Mouse (Mus musculus) midbrain, postnatal 0 days (tissue): Measurements from ENCODE around the gene Ptger4. TPM values are rescaled to one million over a fixed set of nuclear protein-coding genes. Genes with fewer than 3 reads are reported as not detected.

ENCODE experiments used
- ATAC-seq: fragments of 200-750 bp; cut with Nextera tagmentation; 2 replicates; pipeline ENCODE4 v1.8.0; 2017; ENCODE audit warnings: moderate number of reproducible peaks, mild to moderate bottlenecking, moderate TSS enrichment, moderate library complexity; ENCODE audit not compliant: low FRiP score
- DNase-seq: peaks from one replicate; pipeline ENCODE4 v3.0.0-alpha.2; 2015; ENCODE audit warnings: low spot score
- H3K27ac ChIP-seq: fragments of 300-500 bp; sonication (generic); 2 replicates; pipeline ENCODE4 v1.5.1; 2014; ENCODE audit warnings: low read depth, mild to moderate bottlenecking, low read length, mixed read lengths
- H3K27me3 ChIP-seq: fragments of 300-500 bp; sonication (generic); 2 replicates; pipeline ENCODE4 v1.6.1; 2014; ENCODE audit warnings: low read length, control low read depth, mixed read lengths; ENCODE audit not compliant: insufficient read depth
- H3K36me3 ChIP-seq: fragments of 300-500 bp; sonication (generic); 2 replicates; pipeline ENCODE4 v1.6.1; 2014; ENCODE audit warnings: low read length, control low read depth, mixed read lengths; ENCODE audit not compliant: insufficient read depth
- H3K4me1 ChIP-seq: fragments of 300-500 bp; sonication (generic); 2 replicates; pipeline ENCODE4 v1.6.1; 2014; ENCODE audit warnings: mild to moderate bottlenecking, control low read depth, antibody characterized with exemption, low read length, mixed read lengths; ENCODE audit not compliant: insufficient read depth
- H3K4me2 ChIP-seq: fragments of 300-500 bp; sonication (generic); 2 replicates; pipeline ENCODE4 v1.6.1; 2014; ENCODE audit warnings: low read depth, mild to moderate bottlenecking, low read length, mixed read lengths; ENCODE audit not compliant: poor library complexity, severe bottlenecking
- H3K4me3 ChIP-seq: fragments of 300-500 bp; sonication (generic); 2 replicates; pipeline ENCODE4 v1.5.1; 2014; ENCODE audit warnings: low read depth, mild to moderate bottlenecking, low read length, moderate library complexity
- H3K9ac ChIP-seq: fragments of 300-500 bp; sonication (generic); replicated peaks from 2 replicates; pipeline ENCODE4 v1.6.1; 2014; ENCODE audit warnings: mild to moderate bottlenecking, low read length, moderate library complexity, mixed read lengths; ENCODE audit not compliant: poor library complexity, severe bottlenecking
- H3K9me3 ChIP-seq: fragments of 300-500 bp; sonication (generic); 2 replicates; pipeline ENCODE4 v1.6.1; 2016; ENCODE audit warnings: low read length, control low read depth
- CTCF ChIP-seq: IDR thresholded peaks from 2 replicates; pipeline ENCODE4 v1.5.1; 2016; ENCODE audit warnings: antibody characterized with exemption, mild to moderate bottlenecking
- WGBS: fragments of 180-500 bp; shearing (Covaris S2); extraction: QIAGEN DNeasy Blood & Tissue Kit; methylation state at CpG from one replicate; pipeline ENCODE4 v1.1.7; 2014; 5-methylcytosine and 5-hydroxymethylcytosine counted together
- polyA plus RNA-seq: library from polyadenylated mRNA; unstranded; fragments of >200 nt; fragmentation: Nextera tagmentation; extraction: Ambion mirVana; gene quantifications from 2 replicates; pipeline ENCODE4 v1.2.1, GENCODE M21; 2015
- total RNA-seq: library from RNA; depleted of rRNA; stranded (reverse); fragments of >200 nt; gene quantifications from 2 replicates; pipeline ENCODE4 v1.2.3, GENCODE M21; 2014

Ptger4 gene
- total and polyA plus RNA-seq, 2 experiments from 2014 or later: 1.7 to 2.5 TPM

DNA sequence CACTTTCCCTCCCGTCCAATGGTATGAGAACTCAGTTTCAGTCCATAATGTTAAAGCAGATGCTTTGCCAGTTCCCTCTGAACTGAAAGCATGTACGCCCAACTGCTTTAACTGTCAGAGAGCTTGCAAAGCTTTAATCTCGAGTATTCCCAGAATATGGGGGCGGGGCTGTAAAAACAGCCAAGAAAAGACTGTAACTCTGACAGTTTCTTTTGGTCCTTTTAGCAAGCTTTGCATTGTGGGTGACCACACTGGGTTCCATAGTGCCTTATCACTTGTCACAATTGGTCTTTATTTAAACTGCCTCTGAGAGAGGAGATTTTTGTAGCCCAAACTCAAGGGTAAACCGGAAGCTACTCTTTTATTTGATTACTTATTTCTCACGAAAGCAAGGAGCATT is 4.1 kb downstream of the Ptger4 start:
- H3K9ac ChIP-seq: no peak overlapping the region
- WGBS: 73% methylated on average over 6 of the region's 6 CpGs
- peaks cover 25% of the 10 kb centered on the region for H3K27me3 ChIP-seq
- H3K9me3 ChIP-seq: no peaks in the 10 kb centered on the region
- no peak overlapping the region for H3K4me3 ChIP-seq
- H3K27ac ChIP-seq: no peak overlapping the region
- ATAC-seq (no peak), DNase-seq (no peak)
- H3K36me3 ChIP-seq: no peaks in the 10 kb centered on the region
- H3K4me2 ChIP-seq: no peak overlapping the region
- no peak for TF ChIP-seq CTCF
- 0 out of 2 replicates have a peak, but pooled peaks cover 6% of the 10 kb centered on the region for H3K4me1 ChIP-seq

DNA sequence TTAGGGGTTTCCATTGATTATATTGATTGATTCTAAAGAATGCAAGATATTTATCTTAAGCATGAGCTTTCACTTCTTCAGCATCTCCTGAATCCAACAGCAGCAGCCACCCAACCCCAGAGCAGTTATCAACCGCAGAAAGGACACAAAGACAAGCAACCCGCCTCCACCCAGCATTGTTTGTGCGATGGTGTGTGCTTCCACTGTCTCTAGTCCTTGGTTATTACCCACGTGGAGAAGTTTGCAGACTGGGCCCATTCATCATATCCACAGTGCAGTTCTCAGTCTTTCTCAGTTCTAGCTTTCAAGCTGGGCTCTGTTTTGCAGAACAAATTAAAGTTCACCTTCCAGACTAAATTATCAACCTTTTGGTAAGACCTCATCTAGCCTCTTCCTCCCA is 4.6 kb downstream of the Ptger4 start:
- no peak overlapping the region for H3K27ac ChIP-seq
- H3K4me1 ChIP-seq: 0 out of 2 replicates have a peak, but pooled peaks cover 3% of the 10 kb centered on the region
- 72% methylated on average over 4 of the region's 4 CpGs for WGBS
- no peaks in the 10 kb centered on the region for H3K9me3 ChIP-seq
- H3K9ac ChIP-seq: no peak overlapping the region
- no peaks in the 10 kb centered on the region for H3K36me3 ChIP-seq
- no peak for DNase-seq
- TF ChIP-seq CTCF: no peak
- no peak overlapping the region for H3K4me3 ChIP-seq
- peaks cover 22% of the 10 kb centered on the region for H3K27me3 ChIP-seq
- ATAC-seq: no peak
- H3K4me2 ChIP-seq: no peak overlapping the region

DNA sequence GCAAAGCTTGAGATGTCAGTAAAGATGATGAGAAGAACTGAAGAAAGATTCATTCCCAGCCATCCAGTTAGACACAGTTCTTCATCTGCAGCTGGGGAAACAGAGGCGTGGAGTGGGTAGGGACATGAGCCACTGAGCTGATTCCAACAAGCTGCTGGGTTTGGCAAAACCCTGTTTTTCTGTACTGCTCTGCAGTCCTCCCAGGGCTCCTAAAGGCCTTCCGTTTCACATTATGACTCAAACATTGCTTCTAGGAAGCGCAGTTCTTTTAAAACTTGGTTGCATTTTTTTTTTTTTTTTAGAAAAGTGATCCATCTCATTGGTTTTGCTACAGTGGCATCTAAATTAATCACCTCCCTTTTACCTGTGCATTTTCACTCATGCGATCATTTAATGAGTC is 5.4 kb downstream of the Ptger4 start:
- no peaks in the 10 kb centered on the region for H3K4me1 ChIP-seq
- H3K9me3 ChIP-seq: no peaks in the 10 kb centered on the region
- H3K4me3 ChIP-seq: no peak overlapping the region
- no peak for TF ChIP-seq CTCF
- H3K4me2 ChIP-seq: no peak overlapping the region
- no peak overlapping the region for H3K27ac ChIP-seq
- peaks cover 14% of the 10 kb centered on the region for H3K27me3 ChIP-seq
- whole genome bisulfite sequencing: 93% methylated on average over 4 of the region's 4 CpGs
- DNase-seq (no peak), ATAC-seq (no peak)
- H3K36me3 ChIP-seq: no peaks in the 10 kb centered on the region
- no peak overlapping the region for H3K9ac ChIP-seq

DNA sequence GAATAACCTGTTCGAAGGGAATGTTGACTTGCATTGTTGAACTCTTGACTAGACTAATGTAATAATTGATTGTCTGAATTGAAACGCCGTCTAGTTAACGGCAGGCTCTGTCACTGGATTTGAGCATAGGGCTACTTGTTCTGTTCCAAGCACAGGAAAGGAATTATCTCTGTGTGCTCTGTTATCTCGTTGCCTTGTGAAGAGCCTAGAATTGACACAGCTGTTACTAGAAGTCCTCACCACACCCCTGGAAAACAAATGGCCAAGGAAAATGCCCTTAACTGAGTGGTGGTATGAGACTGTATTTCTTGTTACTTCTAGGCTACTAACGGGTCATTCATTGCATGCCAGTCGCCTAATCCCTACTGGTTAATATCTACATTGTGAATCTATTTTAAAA is 5.9 kb downstream of the Ptger4 start:
- WGBS: 83% methylated on average over 7 of the region's 7 CpGs

DNA sequence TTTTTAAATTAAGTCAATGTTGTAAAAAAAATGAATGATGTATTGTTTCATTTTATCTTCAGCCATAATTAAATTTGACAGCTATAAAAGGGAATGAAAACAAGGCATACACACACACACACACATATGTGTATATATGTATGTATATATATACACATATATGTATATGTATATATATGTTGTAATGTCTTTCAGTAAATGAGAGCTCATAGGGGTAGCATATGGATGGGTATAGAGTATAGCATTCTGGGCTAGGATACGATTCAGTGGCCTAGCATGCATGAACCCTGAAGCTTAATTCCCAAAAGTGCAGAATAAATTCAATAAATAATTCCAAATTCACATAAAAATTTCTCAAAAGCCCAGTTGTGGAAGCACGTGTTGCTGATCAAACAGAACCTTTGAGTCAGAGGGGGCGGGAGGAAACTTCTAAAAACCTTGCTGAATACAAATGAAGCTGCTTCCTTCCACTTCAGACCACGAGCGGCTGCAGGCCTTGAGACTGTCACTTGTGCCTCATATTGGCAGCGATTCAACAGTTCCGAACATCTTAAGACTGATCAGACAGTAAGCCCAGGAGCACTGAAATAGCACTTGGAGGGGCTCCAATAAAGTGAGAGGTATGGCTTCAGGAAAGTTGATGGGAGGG is 6.9 kb downstream of the Ptger4 start:
- WGBS: 49% methylated on average over 7 of the region's 7 CpGs
- DNase-seq (no peak), ATAC-seq (0 out of 2 replicates have a peak, but pooled peaks have one; percentile 26)
- Histone ChIP-seq H3K4me2 (no peak overlapping the region), H3K9ac (no peak overlapping the region), H3K4me3 (no peak overlapping the region), H3K4me1 (no peaks in the 10 kb centered on the region), H3K27me3 (peaks cover 6% of the 10 kb centered on the region), H3K27ac (no peak overlapping the region), H3K9me3 (no peaks in the 10 kb centered on the region), H3K36me3 (no peaks in the 10 kb centered on the region)
- no peak for TF ChIP-seq CTCF

More for the DNA sequence above, 5.9 kb downstream of the Ptger4 start:
- DNase-seq (no peak), ATAC-seq (no peak)
- H3K4me3 ChIP-seq: no peak overlapping the region
- TF ChIP-seq CTCF: no peak
- H3K9ac ChIP-seq: no peak overlapping the region
- H3K27me3 ChIP-seq: peaks cover 9% of the 10 kb centered on the region
- no peaks in the 10 kb centered on the region for H3K9me3 ChIP-seq
- H3K27ac ChIP-seq: no peak overlapping the region
- H3K4me1 ChIP-seq: no peaks in the 10 kb centered on the region
- H3K4me2 ChIP-seq: no peak overlapping the region
- no peaks in the 10 kb centered on the region for H3K36me3 ChIP-seq

DNA sequence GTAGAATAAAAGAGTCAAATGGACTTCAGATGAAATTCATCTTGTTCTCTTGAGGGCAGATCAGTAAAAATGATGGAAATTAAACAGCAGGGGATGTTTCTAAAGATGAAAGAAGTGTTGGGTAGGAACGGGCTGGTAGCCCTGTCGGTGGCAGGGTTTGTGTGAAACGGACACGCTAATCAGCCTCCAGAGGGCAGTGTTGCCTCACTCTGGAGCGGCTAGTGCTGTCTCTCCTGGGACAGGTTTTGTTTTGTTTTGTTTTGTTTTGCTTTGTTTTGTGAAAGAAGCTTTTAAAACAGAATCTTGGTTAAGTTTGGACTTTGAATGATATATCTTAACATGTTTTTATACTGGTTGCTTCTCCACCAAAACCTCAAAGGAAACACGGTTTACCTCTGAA is 7.4 kb downstream of the Ptger4 start:
- Histone ChIP-seq H3K9ac (no peak overlapping the region), H3K9me3 (no peaks in the 10 kb centered on the region), H3K4me3 (no peak overlapping the region), H3K4me2 (no peak overlapping the region), H3K4me1 (no peaks in the 10 kb centered on the region), H3K27me3 (peaks cover 3% of the 10 kb centered on the region; the same call in 1 of the 2 replicates), H3K36me3 (no peaks in the 10 kb centered on the region), H3K27ac (no peak overlapping the region)
- WGBS: 13% methylated on average over 6 of the region's 6 CpGs
- peak; percentile 88 for DNase-seq
- peak; percentile 73; the same call in 1 of the 2 replicates for ATAC-seq
- peak; percentile 96 for TF ChIP-seq CTCF
